Mouse (Mus musculus) frontal cortex, postnatal 10 days (tissue): ENCODE measurements at regions not wholly inside any gene's neighbourhood (a gene's known extent, or its start where the extent isn't known, plus 50 kb on each side); places are given as distances from the start of the nearest gene placed in this dataset.
"Not testable (repeated sequence)": the region's sequence is repeated elsewhere in the genome, so short reads cannot be mapped to it uniquely, and the experiment has no call there.

Experiments
- DNase-seq, 2 experiments: peaks; one replicate each; pipeline ENCODE4 v3.0.0; 2022; ENCODE audit warnings: low spot score in 2 of 2, mixed read lengths in 1 of 2

- DNase-seq, result no peak
These were observed 212.6 kb downstream of the Samd5 start for GRCm38 (mm10) chr10:9462361-9462760.

- DNase-seq, result no peak
These were observed 215.9 kb downstream of the Samd5 start for GRCm38 (mm10) chr10:9459145-9459544.

- DNase-seq, result no peak
These were observed 216.5 kb downstream of the Samd5 start for GRCm38 (mm10) chr10:9458466-9458865.

GRCm38 (mm10) chr10:9457222-9457621, 217.8 kb downstream of the Samd5 start:
- no peak for DNase-seq

GRCm38 (mm10) chr10:9439072-9439471, 235.9 kb downstream of the Samd5 start:
- DNase-seq, result no peak

GRCm38 (mm10) chr10:9438366-9438765, 236.6 kb downstream of the Samd5 start:
- no peak for DNase-seq

- no peak for DNase-seq
These were observed 245.9 kb downstream of the Samd5 start for GRCm38 (mm10) chr10:9429085-9429484.

GRCm38 (mm10) chr10:9420741-9421140, 254.3 kb downstream of the Samd5 start:
- DNase-seq, result no peak

GRCm38 (mm10) chr10:9416685-9417084, 258.3 kb downstream of the Samd5 start:
- no peak for DNase-seq

GRCm38 (mm10) chr10:9406101-9406500, 268.9 kb downstream of the Samd5 start:
- no peak for DNase-seq

- DNase-seq, result no peak
These were observed 269.6 kb downstream of the Samd5 start for GRCm38 (mm10) chr10:9405417-9405816.

GRCm38 (mm10) chr10:9404963-9405362, 270.0 kb downstream of the Samd5 start:
- no peak for DNase-seq

- no peak for DNase-seq
These were observed 273.9 kb downstream of the Samd5 start for GRCm38 (mm10) chr10:9400911-9401617.

GRCm38 (mm10) chr10:9377440-9378101, 297.4 kb downstream of the Samd5 start:
- no peak for DNase-seq

GRCm38 (mm10) chr10:9362306-9362865, 312.6 kb downstream of the Samd5 start:
- no peak for DNase-seq

- no peak for DNase-seq
These were observed 336.7 kb downstream of the Samd5 start for GRCm38 (mm10) chr10:9338207-9338801.

- no peak for DNase-seq
These were observed 340.7 kb downstream of the Samd5 start for GRCm38 (mm10) chr10:9334245-9334845.

GRCm38 (mm10) chr10:9331694-9332093, 343.3 kb downstream of the Samd5 start:
- no peak for DNase-seq

GRCm38 (mm10) chr10:9328324-9328723, 346.7 kb downstream of the Samd5 start:
- no peak for DNase-seq

- not testable (repeated sequence) for DNase-seq
These were observed 347.1 kb downstream of the Samd5 start for GRCm38 (mm10) chr10:9327881-9328280.

GRCm38 (mm10) chr10:9312326-9312725, 362.7 kb downstream of the Samd5 start:
- no peak for DNase-seq

- DNase-seq, result no peak
These were observed 364.7 kb downstream of the Samd5 start for GRCm38 (mm10) chr10:9310346-9310745.
